In the genomic region with DNA sequence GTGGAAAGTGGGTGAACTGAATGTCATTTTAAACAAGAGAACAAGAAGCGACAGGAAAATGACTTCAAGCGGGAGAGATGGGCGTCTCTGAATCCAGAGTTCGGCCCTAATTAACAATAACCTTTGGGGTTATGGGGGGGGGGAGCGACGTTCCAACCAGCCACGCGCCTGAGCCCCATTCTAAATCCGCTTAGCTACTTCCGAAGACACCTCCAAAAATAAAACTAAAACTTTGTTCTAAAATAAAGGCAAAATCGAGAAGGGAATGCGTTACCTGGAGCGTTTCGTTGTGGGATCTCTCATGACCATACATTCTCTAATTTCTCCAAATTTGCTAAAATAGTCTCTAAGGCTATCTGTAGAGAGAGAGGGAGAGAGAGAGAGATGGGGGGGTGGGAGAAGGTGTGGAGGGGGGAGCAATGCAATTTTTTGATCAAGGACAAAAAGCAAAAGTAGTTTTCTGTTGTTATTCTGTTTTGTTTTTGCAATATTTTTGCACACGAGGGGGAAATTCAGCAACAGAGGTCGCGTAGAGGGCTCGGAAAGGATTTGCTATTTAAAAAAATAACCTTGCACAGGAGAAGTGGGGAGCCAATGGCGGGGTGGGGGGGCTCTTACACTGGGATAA, we compare ENCODE assay signal across 8 mouse cellular contexts. TPM values are rescaled to one million over a fixed set of nuclear protein-coding genes. Genes with fewer than 3 reads are reported as not detected.
DNase-seq lines count a peak whose midpoint lies in the region; ATAC-seq and TF ChIP-seq lines count a peak whose summit lies in the region.

No protein-coding gene starts in this region.

- H3K4me1 ChIP-seq in heart, embryonic 11.5 days (ENCODE audit: control insufficient read depth, insufficient read depth, low read length), result peaks cover 40% of the 10 kb centered on the region
- H3K4me1 ChIP-seq in G1E (ENCODE audit: insufficient read depth, low read depth, low read length), result peaks cover 52% of the 10 kb centered on the region
- H3K4me1 ChIP-seq in hindbrain, embryonic 11.5 days (replicated peaks; ENCODE audit: control insufficient read depth, insufficient read depth, low read length), result peaks cover 14% of the 10 kb centered on the region
- H3K4me1 ChIP-seq in midbrain, embryonic 10.5 days, result peaks cover 73% of the 10 kb centered on the region

- H3K36me3 ChIP-seq in heart, embryonic 11.5 days (ENCODE audit: control insufficient read depth, insufficient read depth, low read length), result peaks cover 2% of the 10 kb centered on the region
- H3K36me3 ChIP-seq in G1E (replicated peaks), result peaks cover 49% of the 10 kb centered on the region
- H3K36me3 ChIP-seq in hindbrain, embryonic 11.5 days (ENCODE audit: control insufficient read depth, insufficient read depth, low read length), result peaks cover 1% of the 10 kb centered on the region; the same call in 1 of the 2 replicates
- H3K36me3 ChIP-seq in midbrain, embryonic 10.5 days, result peaks cover 27% of the 10 kb centered on the region

- peak overlapping the region; percentile 76 for H3K4me3 ChIP-seq in heart, embryonic 11.5 days (ENCODE audit: low read depth, low read length)
- H3K4me3 ChIP-seq in G1E (ENCODE audit: low read depth, low read length), result peak overlapping the region; percentile 91
- peak overlapping the region; percentile 100 for H3K4me3 ChIP-seq in hindbrain, embryonic 11.5 days (ENCODE audit: low read depth, low read length)
- peak overlapping the region; percentile 97 for H3K4me3 ChIP-seq in midbrain, embryonic 10.5 days

- H3K9me3 ChIP-seq in heart, embryonic 11.5 days (replicated peaks; ENCODE audit: control insufficient read depth, low read length), result no peaks in the 10 kb centered on the region
- no peaks in the 10 kb centered on the region for H3K9me3 ChIP-seq in G1E (replicated peaks)
- no peaks in the 10 kb centered on the region for H3K9me3 ChIP-seq in hindbrain, embryonic 11.5 days (ENCODE audit: control insufficient read depth, low read length)
- H3K9me3 ChIP-seq in midbrain, embryonic 10.5 days (replicated peaks), result no peaks in the 10 kb centered on the region

- no peaks in the 10 kb centered on the region for H3K27me3 ChIP-seq in heart, embryonic 11.5 days (ENCODE audit: control insufficient read depth, insufficient read depth, low read length)
- H3K27me3 ChIP-seq in G1E (ENCODE audit: insufficient read depth, low read length), result no peaks in the 10 kb centered on the region
- H3K27me3 ChIP-seq in hindbrain, embryonic 11.5 days (ENCODE audit: control insufficient read depth, insufficient read depth, low read length), result no peaks in the 10 kb centered on the region
- no peaks in the 10 kb centered on the region for H3K27me3 ChIP-seq in midbrain, embryonic 10.5 days (ENCODE audit: low read depth, poor library complexity, severe bottlenecking)

- peak overlapping the region; percentile 99 for H3K9ac ChIP-seq in heart, embryonic 11.5 days (ENCODE audit: low read depth, low read length)
- H3K9ac ChIP-seq in hindbrain, embryonic 11.5 days (ENCODE audit: low read depth, low read length), result peak overlapping the region; percentile 99

- DNase-seq in heart, postnatal 25 days (ENCODE audit: low spot score), result no peak
- no peak for DNase-seq in G1E (ENCODE audit: low spot score)
- no peak for DNase-seq in hindbrain, embryonic 11.5 days (ENCODE audit: low spot score)
- peak; percentile 21 for DNase-seq in midbrain, embryonic 10.5 days (ENCODE audit: low spot score)
- no peak for DNase-seq in frontal cortex, postnatal 14 days (ENCODE audit: low spot score in 2 of 2)
- no peak for DNase-seq in urinary bladder, postnatal 14 days (ENCODE audit: low spot score)
- DNase-seq in adrenal gland, postnatal 4 days (ENCODE audit: low spot score in 2 of 2), result no peak

- peak overlapping the region; percentile 95 for H3K4me2 ChIP-seq in heart, embryonic 11.5 days
- peak overlapping the region; percentile 78 for H3K4me2 ChIP-seq in hindbrain, embryonic 11.5 days (replicated peaks; ENCODE audit: low read depth, low read length)

- intact Hi-C loops in heart, postnatal 25 days (cut with DNase I), result loop anchor here (5.0 kb wide), 1 partner anchor 95 kb away; no protein-coding TSS in a partner anchor

- peak overlapping the region; percentile 90 for H3K27ac ChIP-seq in heart, embryonic 11.5 days (ENCODE audit: low read depth, low read length)
- peak overlapping the region; percentile 95 for H3K27ac ChIP-seq in hindbrain, embryonic 11.5 days (ENCODE audit: low read depth, low read length)
- H3K27ac ChIP-seq in midbrain, embryonic 10.5 days (replicated peaks), result peak overlapping the region; percentile 100

- no peak for ATAC-seq in heart, embryonic 11.5 days (replicated peaks; ENCODE audit: insufficient number of reproducible peaks, low FRiP score, low TSS enrichment)
- ATAC-seq in G1E (ENCODE audit: extremely low read depth, insufficient number of reproducible peaks, low FRiP score, poor library complexity, severe bottlenecking), result no peak
- no peak for ATAC-seq in hindbrain, embryonic 11.5 days (ENCODE audit: low FRiP score)

- under 1% methylated on average over 19 of the region's 19 CpGs for WGBS in heart, embryonic 11.5 days (ENCODE audit: insufficient replicate concordance)
- under 1% methylated on average over 19 of the region's 19 CpGs for WGBS in hindbrain, embryonic 11.5 days
- under 1% methylated on average over 19 of the region's 19 CpGs for WGBS in midbrain, embryonic 10.5 days

- no peak for TF ChIP-seq CTCF in G1E (IDR thresholded peaks at IDR 0.05; ENCODE audit: low read depth, low read length)

RNA-seq across cellular contexts. Expression of gene Msi2, which starts 1.2 kb away (rescaled TPM):
- 15.3 and 18.4 TPM in 2 replicates for polyA plus RNA-seq in heart, embryonic 11.5 days (2014; fragmentation: Nextera tagmentation; extraction: Ambion mirVana)
- total RNA-seq in heart, postnatal 25 days (2021), result 100 to 1,000 TPM; 191 to 211 TPM
- total RNA-seq in G1E (2014; fragmentation: Nextera tagmentation) (197 and 198 TPM in 2 replicates), G1E (2017) (88.2 and 144 TPM in 2 replicates)
- 26.3 and 36.5 TPM in 2 replicates for polyA plus RNA-seq in G1E (2012)
- polyA plus RNA-seq in hindbrain, embryonic 11.5 days (2014; fragmentation: Nextera tagmentation; extraction: Ambion mirVana), result 26.7 and 40.1 TPM in 2 replicates
- polyA plus RNA-seq in midbrain, embryonic 10.5 days (2016; fragmentation: Nextera tagmentation; extraction: Ambion mirVana), result 25.3 and 30.5 TPM in 2 replicates
- total RNA-seq in adrenal gland, postnatal 4 days (2021), result 100 to 1,000 TPM; 200 to 212 TPM
